Mouse (Mus musculus): Measurements from ENCODE around the gene Ang5. TPM values are rescaled to one million over a fixed set of nuclear protein-coding genes. Genes with fewer than 3 reads are reported as not detected.
"Not testable (repeated sequence)": the region's sequence is repeated elsewhere in the genome, so short reads cannot be mapped to it uniquely, and the experiment has no call there.

The Ang5 gene
- polyA plus RNA-seq, 1 experiment from 2014 or later, result not detected

GRCm38 (mm10) chr14:43987404-43987803 lies 30.5 kb downstream of the Ang5 start:
- H3K4me3 ChIP-seq (replicated peaks); H3K27me3 ChIP-seq (replicated peaks); H3K36me3 ChIP-seq; H3K9ac ChIP-seq (replicated peaks); H3K4me2 ChIP-seq; H3K4me1 ChIP-seq; H3K9me3 ChIP-seq (replicated peaks); H3K27ac ChIP-seq (replicated peaks): not testable (repeated sequence)
- WGBS, result 17% methylated on average over 5 of the region's 5 CpGs
- ATAC-seq (ENCODE audit: low FRiP score), result peak; percentile 48; the same call in 1 of the 2 replicates

- H3K27me3 ChIP-seq (replicated peaks), result not testable (repeated sequence)
Measured at GRCm38 (mm10) chr14:43998455-43999000, 41.7 kb downstream of the Ang5 start.

GRCm38 (mm10) chr14:44001600-44001999 lies 44.7 kb downstream of the Ang5 start:
- Histone ChIP-seq H3K9ac (replicated peaks) (no peak overlapping the region), H3K9me3 (replicated peaks) (no peaks in the 10 kb centered on the region), H3K4me3 (replicated peaks) (no peak overlapping the region), H3K27me3 (replicated peaks) (no peaks in the 10 kb centered on the region), H3K4me1 (no peaks in the 10 kb centered on the region), H3K36me3 (no peaks in the 10 kb centered on the region), H3K27ac (replicated peaks) (no peak overlapping the region), H3K4me2 (no peak overlapping the region)
- ATAC-seq (ENCODE audit: low FRiP score), result no peak
- 75% methylated on average over 3 of the region's 3 CpGs for WGBS

More at GRCm38 (mm10) chr14:43998455-43999000, 41.7 kb downstream of the Ang5 start:
- H3K4me1 ChIP-seq; ATAC-seq (ENCODE audit: low FRiP score); H3K4me3 ChIP-seq (replicated peaks); H3K27ac ChIP-seq (replicated peaks); H3K36me3 ChIP-seq; H3K9me3 ChIP-seq (replicated peaks); H3K9ac ChIP-seq (replicated peaks); H3K4me2 ChIP-seq: not testable (repeated sequence)
- 81% methylated on average over 2 of the region's 2 CpGs for WGBS

- H3K4me2 ChIP-seq, result no peak within 1 kb of the TSS
- H3K27ac ChIP-seq (replicated peaks), result no peak within 1 kb of the TSS
- H3K4me3 ChIP-seq (replicated peaks), result no peak within 1 kb of the TSS
- H3K27me3 ChIP-seq (replicated peaks), result no peaks in the 10 kb centered on the region
- no peaks in the 10 kb centered on the region for H3K4me1 ChIP-seq
- no peak for ATAC-seq (ENCODE audit: low FRiP score)
- H3K9ac ChIP-seq (replicated peaks), result no peak within 1 kb of the TSS
- H3K9me3 ChIP-seq (replicated peaks), result no peaks in the 10 kb centered on the region
- H3K36me3 ChIP-seq, result no peaks in the 10 kb centered on the region
- 81% methylated on average over 1 of the region's 1 CpGs for WGBS
Measured at GRCm38 (mm10) chr14:44002169-44002568, 45.3 kb downstream of the Ang5 start, which contains the start of gene Ang6. TSS of gene Ang6 (minus strand) at chr14:44002269.

- H3K27ac ChIP-seq (replicated peaks); H3K27me3 ChIP-seq (replicated peaks); ATAC-seq (ENCODE audit: low FRiP score); H3K4me3 ChIP-seq (replicated peaks); H3K36me3 ChIP-seq; H3K4me2 ChIP-seq; H3K9me3 ChIP-seq (replicated peaks); H3K9ac ChIP-seq (replicated peaks); H3K4me1 ChIP-seq: not testable (repeated sequence)
- no CpG with 5 or more reads among the region's 1 CpGs for WGBS
Measured at GRCm38 (mm10) chr14:44008021-44008420, 51.2 kb downstream of the Ang5 start.

- H3K27ac ChIP-seq (replicated peaks); H3K36me3 ChIP-seq; ATAC-seq (ENCODE audit: low FRiP score); H3K4me2 ChIP-seq; H3K4me3 ChIP-seq (replicated peaks); H3K4me1 ChIP-seq; H3K27me3 ChIP-seq (replicated peaks); H3K9me3 ChIP-seq (replicated peaks); H3K9ac ChIP-seq (replicated peaks): not testable (repeated sequence)
- WGBS, result 57% methylated on average over 2 of the region's 2 CpGs
Measured at GRCm38 (mm10) chr14:44009686-44010085, 52.8 kb downstream of the Ang5 start.

Other genes with a start within 250 kb of the Ang5 start
- not detected in 2 replicates for gene Gm16506, start 229.6 kb upstream of the Ang5 start, polyA plus RNA-seq (2015; fragmentation: Nextera tagmentation; extraction: Ambion mirVana)
- not detected in 2 replicates for gene Gm6526, start 209.2 kb upstream of the Ang5 start, polyA plus RNA-seq (2015; fragmentation: Nextera tagmentation; extraction: Ambion mirVana)
- not detected in 2 replicates for gene Gm8180, start 172.3 kb upstream of the Ang5 start, polyA plus RNA-seq (2015; fragmentation: Nextera tagmentation; extraction: Ambion mirVana)
- 0.45 TPM in 1 of 2 replicates, not detected in the other for gene Ear1, start 81.6 kb upstream of the Ang5 start, polyA plus RNA-seq (2015; fragmentation: Nextera tagmentation; extraction: Ambion mirVana)
- gene Ear10, start 33.5 kb upstream of the Ang5 start, polyA plus RNA-seq (2015; fragmentation: Nextera tagmentation; extraction: Ambion mirVana), result not detected in 2 replicates
- gene Gm8113, start 31.7 kb upstream of the Ang5 start, polyA plus RNA-seq (2015; fragmentation: Nextera tagmentation; extraction: Ambion mirVana), result 7.1 and 8.3 TPM in 2 replicates
- not detected in 2 replicates for gene Ang6, start 45.2 kb downstream of the Ang5 start, polyA plus RNA-seq (2015; fragmentation: Nextera tagmentation; extraction: Ambion mirVana)
- 0.22 and 0.27 TPM in 2 replicates for gene Ear2, start 145.6 kb downstream of the Ang5 start, polyA plus RNA-seq (2015; fragmentation: Nextera tagmentation; extraction: Ambion mirVana)
- not detected in 2 replicates for gene Gm3327, start 166.8 kb downstream of the Ang5 start, polyA plus RNA-seq (2015; fragmentation: Nextera tagmentation; extraction: Ambion mirVana)
- gene Gm8212, start 240.6 kb downstream of the Ang5 start, polyA plus RNA-seq (2015; fragmentation: Nextera tagmentation; extraction: Ambion mirVana), result not detected in 2 replicates

Data from neural tube, embryonic 15.5 days (tissue).